In the genomic region with DNA sequence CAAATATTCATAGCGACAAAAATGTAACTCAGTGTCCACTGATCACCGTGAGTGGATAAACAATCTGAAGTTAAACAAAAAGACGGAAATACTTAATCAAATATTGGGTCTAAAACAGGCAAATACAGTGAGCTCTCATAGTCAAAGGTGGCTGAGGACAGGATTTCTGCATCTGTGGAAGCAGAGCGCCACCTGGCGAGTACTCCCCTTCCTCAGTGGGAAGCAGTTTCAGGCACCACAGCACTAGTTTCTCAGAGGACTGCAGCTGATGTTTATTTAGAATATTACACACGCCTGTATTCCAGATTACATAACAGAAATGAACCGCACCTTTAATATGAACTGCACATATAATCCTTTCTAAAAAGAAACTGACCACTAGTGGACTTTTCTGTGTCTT, we compare ENCODE assay signal across 9 mouse cellular contexts. TPM values are rescaled to one million over a fixed set of nuclear protein-coding genes. Genes with fewer than 3 reads are reported as not detected.
DNase-seq lines count a peak whose midpoint lies in the region; ATAC-seq and TF ChIP-seq lines count a peak whose summit lies in the region.
"Had no signal": no experiment of that assay in that cellular context is flagged by ENCODE, and none has a peak within 500 bp of the region (broad histone marks: within the 10 kb centered on the region; RNA-seq: fewer than 3 reads in every experiment).

No protein-coding gene starts in this region.

- peak; percentile 45 for DNase-seq in adrenal gland, adult 2 months
- no peak for DNase-seq in adrenal gland, adult 8-10 months
- DNase-seq in liver, adult 2 months (ENCODE audit: extremely low read depth, low read depth, low spot score): peak; percentile 26
- no peak for DNase-seq in liver, embryonic 11.5 days (ENCODE audit: low spot score)
- peak; percentile 62 for DNase-seq in fibroblast of lung, adult 2 months (ENCODE audit: low read depth)
- peak; percentile 89 for DNase-seq in kidney, postnatal 10 days
- peak; percentile 18 for DNase-seq in thymus, postnatal 25 days

- no peaks in the 10 kb centered on the region for H3K9me3 ChIP-seq in liver, embryonic 11.5 days (ENCODE audit: control insufficient read depth, low read length)

- TF ChIP-seq POLR2A in liver, adult 2 months (IDR thresholded peaks at IDR 0.05; ENCODE audit: extremely low read depth, insufficient read depth, low read length): no peak

- H3K4me2 ChIP-seq in liver, embryonic 11.5 days: no peak overlapping the region

- 45% methylated on average over 7 of the region's 7 CpGs for WGBS in liver, adult 2 months
- WGBS in liver, embryonic 11.5 days: 78% methylated on average over 7 of the region's 7 CpGs

- TF ChIP-seq CTCF in liver, adult 2 months (IDR thresholded peaks at IDR 0.05; ENCODE audit: low read depth, low read length): peak; percentile 77

- H3K4me3 ChIP-seq in liver, adult 2 months (ENCODE audit: insufficient read depth, low read depth, low read length): no peak overlapping the region
- no peak overlapping the region for H3K4me3 ChIP-seq in liver, embryonic 11.5 days (ENCODE audit: low read depth, low read length)
- H3K4me3 ChIP-seq: myocyte had no signal

- H3K27me3 ChIP-seq in liver, adult 2 months (ENCODE audit: control insufficient read depth, insufficient read depth, low read length): no peaks in the 10 kb centered on the region
- no peaks in the 10 kb centered on the region for H3K27me3 ChIP-seq in liver, embryonic 11.5 days (replicated peaks; ENCODE audit: control insufficient read depth, insufficient read depth, low read length)

- H3K36me3 ChIP-seq in liver, adult 2 months (ENCODE audit: control insufficient read depth, insufficient read depth, low read length): peaks cover 5% of the 10 kb centered on the region; the same call in 1 of the 2 replicates
- H3K36me3 ChIP-seq in liver, embryonic 11.5 days (ENCODE audit: control insufficient read depth, insufficient read depth, low read length): peaks cover 36% of the 10 kb centered on the region

- no peak overlapping the region for H3K27ac ChIP-seq in liver, adult 2 months (replicated peaks; ENCODE audit: insufficient read depth, low read depth, low read length)
- H3K27ac ChIP-seq in liver, embryonic 11.5 days (ENCODE audit: low read depth, low read length): no peak overlapping the region

- no peak for ATAC-seq in liver, embryonic 11.5 days (replicated peaks; ENCODE audit: low FRiP score)
- peak; percentile 63; the same call in 1 of the 2 replicates for ATAC-seq in megakaryocyte, adult 5-6 weeks (ENCODE audit: poor library complexity, severe bottlenecking)

- H3K79me2 ChIP-seq in liver, adult 2 months (ENCODE audit: control insufficient read depth, insufficient read depth, low read length): no peaks in the 10 kb centered on the region

- peaks cover 3% of the 10 kb centered on the region for H3K4me1 ChIP-seq in liver, adult 2 months (ENCODE audit: control insufficient read depth, insufficient read depth, low read length)
- H3K4me1 ChIP-seq in liver, embryonic 11.5 days (replicated peaks; ENCODE audit: control insufficient read depth, insufficient read depth, low read length): no peaks in the 10 kb centered on the region

- H3K9ac ChIP-seq in liver, adult 2 months (ENCODE audit: low read depth, low read length): no peak overlapping the region
- H3K9ac ChIP-seq in liver, embryonic 11.5 days (ENCODE audit: low read depth, low read length): no peak overlapping the region

RNA-seq across cellular contexts. Expression of gene Cep152, which starts 20.3 kb away (rescaled TPM):
- total RNA-seq in adrenal gland, adult 2 months (2021): 1 to 10 TPM; 2.4 to 2.8 TPM
- 0.44 and 0.64 TPM in 2 replicates for polyA plus RNA-seq in adrenal gland, adult 2 months (2012; rRNA removed)
- total RNA-seq in adrenal gland, adult 8-10 months (2022): 1 to 10 TPM; 2.2 to 6.1 (median 3.6) TPM
- total RNA-seq in liver, adult 2 months (2014; rRNA removed): 2.5 and 3.0 TPM in 2 replicates
- polyA plus RNA-seq in liver, adult 2 months (2012; rRNA removed): 0.57 and 0.69 TPM in 2 replicates
- polyA plus RNA-seq in liver, embryonic 11.5 days (2014; fragmentation: Nextera tagmentation; extraction: Ambion mirVana): 8.1 and 9.1 TPM in 2 replicates
- 3.7 and 3.8 TPM in 2 replicates for total RNA-seq in megakaryocyte, adult 5-6 weeks (2015)
- 14.4 and 14.7 TPM in 2 replicates for total RNA-seq in megakaryocyte, adult 5-6 weeks (2017)

Comparison
In these comparisons a context has a peak if more than half of its experiments do, and no peak if none do; other contexts are left out.
1. DNase-seq: peak in adrenal gland, adult 2 months (single experiment), liver, adult 2 months (single experiment), fibroblast of lung, adult 2 months (single experiment), kidney, postnatal 10 days (single experiment) and thymus, postnatal 25 days (single experiment); none in adrenal gland, adult 8-10 months (single experiment) and liver, embryonic 11.5 days (single experiment).